Mouse (Mus musculus) kidney, adult 10 weeks (tissue): ENCODE measurements around the gene Slc35c1. TPM values are rescaled to one million over a fixed set of nuclear protein-coding genes. Genes with fewer than 3 reads are reported as not detected.

Experiments
- polyA plus RNA-seq: library from polyadenylated mRNA; stranded (reverse); fragments of 350-450 nt; fragmentation: Illumina TruSeq; extraction: RNeasy Lipid Tissue Mini Kit (QIAGEN cat#74804); gene quantifications from one replicate; pipeline ENCODE4 v1.2.3, GENCODE M21; 2014; ENCODE audit warnings: low read depth, low replicate concordance

Slc35c1 gene
- polyA plus RNA-seq, result 2.7 TPM

DNA sequence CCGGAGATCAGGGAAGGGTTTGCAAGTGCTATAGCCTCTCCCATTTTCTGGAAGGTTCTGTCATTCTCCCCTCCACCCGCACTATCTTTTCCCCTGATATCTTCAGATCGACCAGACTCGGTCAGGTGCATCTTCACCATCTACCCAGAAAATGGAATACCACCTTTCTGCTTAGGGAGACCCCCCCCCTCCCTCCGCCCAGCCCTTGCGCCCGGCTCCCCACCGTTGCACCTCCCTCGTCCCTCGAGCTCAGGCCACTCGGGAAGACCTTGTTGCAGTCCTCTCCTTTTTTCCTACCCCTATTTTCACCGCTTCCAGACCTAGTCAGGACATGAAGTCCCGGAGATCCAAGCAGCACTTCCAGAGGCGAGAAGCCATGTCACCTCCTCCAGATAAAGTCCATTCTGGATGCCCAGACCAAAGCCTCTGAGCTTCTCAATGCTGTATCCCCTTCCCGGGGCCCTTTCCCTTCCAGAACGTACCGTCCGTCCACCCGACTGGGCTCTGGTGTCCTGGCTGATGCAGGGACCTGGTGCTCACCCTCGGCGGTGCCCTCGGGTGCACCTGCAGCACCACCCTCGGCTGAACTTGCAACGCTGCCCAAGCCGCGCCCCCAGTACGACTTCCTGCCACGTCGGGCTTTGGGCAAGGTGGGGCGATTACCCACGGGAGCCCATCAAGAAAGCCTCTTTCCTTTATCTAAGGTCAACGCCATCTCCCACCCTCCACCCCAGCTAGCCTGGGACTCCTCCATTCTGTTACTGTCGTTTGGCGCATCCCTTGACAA, at the start of gene Slc35c1:
Slc35c1 (minus strand) TSS at position 618 of the 787 bp plus-strand sequence.

DNA sequence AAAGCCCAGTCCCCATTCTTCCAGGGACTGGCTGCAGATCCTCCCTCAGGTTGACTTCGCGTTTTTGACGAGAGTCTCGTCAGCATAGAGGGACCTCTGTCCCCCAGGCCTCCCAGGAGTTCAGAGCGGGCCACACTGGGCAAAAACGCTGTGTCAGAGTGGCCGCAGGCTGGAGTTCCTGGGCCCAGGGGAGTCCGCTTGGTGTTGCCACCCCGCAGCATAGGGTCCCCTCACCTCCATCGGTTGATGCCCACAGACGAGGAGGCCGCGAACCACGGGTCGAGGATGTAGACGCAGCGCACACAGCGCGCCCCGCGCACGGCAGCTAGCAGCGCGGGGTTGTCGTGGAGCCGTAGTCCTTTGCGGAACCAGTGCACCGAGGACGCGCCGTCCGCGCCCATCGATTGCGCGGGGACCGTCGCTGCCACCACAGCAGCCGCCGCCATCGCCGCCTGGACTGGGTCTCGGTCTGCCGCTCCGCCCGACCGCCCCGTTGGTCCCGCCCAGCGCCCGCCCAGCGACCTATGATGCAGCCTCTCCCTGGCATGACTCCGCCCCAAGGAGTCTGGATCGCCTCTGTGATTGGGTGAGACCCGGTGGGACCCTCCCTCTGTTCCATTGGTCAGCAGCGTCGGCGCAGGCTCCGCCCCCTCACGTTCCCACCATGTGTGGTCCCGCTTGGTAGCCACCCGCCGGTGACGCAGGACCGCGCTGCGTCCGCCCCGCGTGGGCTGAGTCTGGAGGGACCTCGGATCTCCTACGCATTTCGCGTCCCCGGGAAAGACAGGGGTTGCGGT, 26.6 kb downstream of the Slc35c1 start, which contains the start of gene Cry2:
Cry2 (minus strand) TSS at position 466 of the 797 bp plus-strand sequence.

Other genes with a start within 250 kb of the Slc35c1 start
- not detected for gene Pex16, start 85.9 kb downstream of the Slc35c1 start, polyA plus RNA-seq
- gene Large2, start 85.7 kb downstream of the Slc35c1 start, polyA plus RNA-seq, result 1.9 TPM
- gene 1700029I15Rik, start 78.0 kb downstream of the Slc35c1 start, polyA plus RNA-seq, result not detected
- 3.4 TPM for gene Mapk8ip1, start 59.3 kb downstream of the Slc35c1 start, polyA plus RNA-seq
- 0.93 TPM for gene Cry2, start 26.5 kb downstream of the Slc35c1 start, polyA plus RNA-seq
- 0.32 TPM for gene Chst1, start 139.2 kb upstream of the Slc35c1 start, polyA plus RNA-seq